Mouse (Mus musculus) CH12.LX (cell line): ENCODE data around the gene Ppp1r14b. TPM values are rescaled to one million over a fixed set of nuclear protein-coding genes. Genes with fewer than 3 reads are reported as not detected.

Experiments used
- DNase-seq: peaks from one replicate; pipeline ENCODE4 v3.0.0-alpha.2; 2013; ENCODE audit errors: extremely low read depth
- H3K27ac ChIP-seq: 2 replicates; pipeline ENCODE4 v1.5.1; 2012; ENCODE audit warnings: low read depth, mild to moderate bottlenecking, control low read depth, moderate library complexity; ENCODE audit not compliant: insufficient read depth
- H3K27me3 ChIP-seq: replicated peaks from 2 replicates; pipeline ENCODE3; 2012; ENCODE audit warnings: inconsistent platforms
- H3K36me3 ChIP-seq, 2 experiments: replicated peaks in 1 of 2; 2 replicates each; pipeline versions ENCODE3 to v1.6.1; 2012; ENCODE audit warnings: inconsistent platforms in 1 of 2, low read length in 1 of 2, mild to moderate bottlenecking in 1 of 2, mixed read lengths in 1 of 2, moderate library complexity in 1 of 2; ENCODE audit not compliant: control insufficient read depth in 1 of 2, insufficient read depth in 1 of 2
- H3K4me1 ChIP-seq, 2 experiments: 2 replicates each; pipeline ENCODE4 v1.6.1; 2012; ENCODE audit warnings: inconsistent platforms in 1 of 2, moderate library complexity in 1 of 2; ENCODE audit not compliant: insufficient read depth in 2 of 2, control insufficient read depth in 1 of 2
- H3K4me2 ChIP-seq: 2 replicates; pipeline ENCODE4 v1.6.1; 2012; ENCODE audit warnings: low read depth, mild to moderate bottlenecking, control low read depth; ENCODE audit not compliant: poor library complexity, insufficient read depth, severe bottlenecking
- H3K4me3 ChIP-seq, 3 experiments: fragments of 150-350 bp in 1 of 3; sonication (generic) in 1 of 3; replicated peaks in 1 of 3; 2 replicates each; pipeline versions ENCODE3 to v1.5.1; 2011 to 2012; ENCODE audit warnings: low read depth in 2 of 3, low read length in 2 of 3, mild to moderate bottlenecking in 2 of 3, moderate library complexity in 2 of 3, control low read depth in 1 of 3, improper control_type of control experiment in 1 of 3, inconsistent platforms in 1 of 3, mixed read lengths in 1 of 3; ENCODE audit not compliant: poor library complexity in 1 of 3
- H3K79me2 ChIP-seq: replicated peaks from 2 replicates; pipeline ENCODE4 v1.6.1; 2012; ENCODE audit warnings: mild to moderate bottlenecking, moderate library complexity; ENCODE audit not compliant: control insufficient read depth, poor library complexity, insufficient read depth, severe bottlenecking; ENCODE audit errors: extremely low read depth
- H3K9ac ChIP-seq: 2 replicates; pipeline ENCODE4 v1.6.1; 2012; ENCODE audit warnings: low read depth, mild to moderate bottlenecking, control low read depth, moderate library complexity; ENCODE audit not compliant: insufficient read depth
- H3K9me3 ChIP-seq: replicated peaks from 2 replicates; pipeline ENCODE3; 2012; ENCODE audit warnings: low read length, inconsistent platforms, mixed read lengths
- BHLHE40 ChIP-seq: IDR thresholded peaks from 2 replicates; pipeline ENCODE4 v1.6.1; 2011; ENCODE audit warnings: mild to moderate bottlenecking, low read depth, low read length, improper control_type of control experiment
- CHD1 ChIP-seq: IDR thresholded peaks from 2 replicates; pipeline ENCODE4 v1.6.1; 2012; ENCODE audit warnings: low read depth, low read length, improper control_type of control experiment, inconsistent platforms
- CTCF ChIP-seq, 2 experiments: IDR thresholded peaks in 1 of 2; conservative IDR thresholded peaks in 1 of 2; 2 replicates each; pipeline ENCODE4 v1.5.1; 2011 to 2012; ENCODE audit warnings: low read depth in 2 of 2, low read length in 2 of 2, improper control_type of control experiment in 1 of 2, inconsistent platforms in 1 of 2, mild to moderate bottlenecking in 1 of 2, moderate library complexity in 1 of 2
- E2F4 ChIP-seq: IDR thresholded peaks from 2 replicates; pipeline ENCODE4 v1.6.1; 2011; ENCODE audit warnings: low read depth, low read length, improper control_type of control experiment; ENCODE audit not compliant: insufficient replicate concordance
- GABPA ChIP-seq: IDR thresholded peaks from 2 replicates; pipeline ENCODE4 v1.6.1; 2012; ENCODE audit warnings: low read depth, low read length, improper control_type of control experiment, inconsistent platforms; ENCODE audit not compliant: insufficient replicate concordance
- HCFC1 ChIP-seq: IDR thresholded peaks from 2 replicates; pipeline ENCODE4 v1.6.1; 2012; ENCODE audit warnings: low read depth, mild to moderate bottlenecking, inconsistent platforms, low read length, improper control_type of control experiment
- JUN ChIP-seq: IDR thresholded peaks from 2 replicates; pipeline ENCODE4 v1.6.1; 2011; ENCODE audit warnings: low read depth, mild to moderate bottlenecking, low read length, improper control_type of control experiment, moderate library complexity; ENCODE audit not compliant: insufficient read depth
- KAT2A ChIP-seq: IDR thresholded peaks from 2 replicates; pipeline ENCODE4 v1.6.1; 2012; ENCODE audit warnings: low read length, improper control_type of control experiment, inconsistent platforms; ENCODE audit not compliant: insufficient replicate concordance
- MAFK ChIP-seq: IDR thresholded peaks from 2 replicates; pipeline ENCODE4 v1.6.1; 2011; ENCODE audit warnings: low read length, improper control_type of control experiment; ENCODE audit not compliant: insufficient replicate concordance
- MAZ ChIP-seq: IDR thresholded peaks from 2 replicates; pipeline ENCODE4 v1.6.1; 2012; ENCODE audit warnings: low read depth, mild to moderate bottlenecking, inconsistent platforms, low read length, improper control_type of control experiment, moderate library complexity
- PAX5 ChIP-seq: IDR thresholded peaks from 2 replicates; pipeline ENCODE4 v1.6.1; 2012; ENCODE audit warnings: low read length, inconsistent platforms, mixed read lengths
- POLR2AphosphoS2 ChIP-seq: IDR thresholded peaks from 2 replicates; pipeline ENCODE4 v1.6.1; 2011; ENCODE audit warnings: low read depth, low read length, improper control_type of control experiment
- SIN3A ChIP-seq: IDR thresholded peaks from 2 replicates; pipeline ENCODE4 v1.6.1; 2012; ENCODE audit warnings: low read length, improper control_type of control experiment, inconsistent platforms
- SMC3 ChIP-seq: IDR thresholded peaks from 2 replicates; pipeline ENCODE4 v1.6.1; 2011; ENCODE audit warnings: low read depth, low read length, improper control_type of control experiment
- TBP ChIP-seq: conservative IDR thresholded peaks from 2 replicates; pipeline ENCODE4 v1.6.1; 2011; ENCODE audit warnings: low read depth, low read length, improper control_type of control experiment
- TCF12 ChIP-seq: IDR thresholded peaks from 2 replicates; pipeline ENCODE4 v1.6.1; 2014; ENCODE audit warnings: low read depth, mild to moderate bottlenecking, inconsistent platforms, low read length, improper control_type of control experiment
- UBTF ChIP-seq: IDR thresholded peaks from 2 replicates; pipeline ENCODE4 v1.6.1; 2012; ENCODE audit warnings: low read depth, mild to moderate bottlenecking, inconsistent platforms, low read length, improper control_type of control experiment, moderate library complexity
- ZKSCAN1 ChIP-seq: IDR thresholded peaks from 2 replicates; pipeline ENCODE4 v1.6.1; 2012; ENCODE audit warnings: low read depth, inconsistent platforms, low read length, improper control_type of control experiment, borderline replicate concordance
- ZMIZ1 ChIP-seq: IDR thresholded peaks from 2 replicates; pipeline ENCODE4 v1.6.1; 2012; ENCODE audit warnings: low read depth, mild to moderate bottlenecking, inconsistent platforms, low read length, improper control_type of control experiment
- ZNF384 ChIP-seq: IDR thresholded peaks from 2 replicates; pipeline ENCODE4 v1.6.1; 2012; ENCODE audit warnings: low read depth, low read length, improper control_type of control experiment, inconsistent platforms
- dilution Hi-C: fragments of 300-500 bp; cut with MboI; formaldehyde crosslinking; loops from 2 replicates; pipeline ENCODE4 v1.14.3; 2020; ENCODE audit warnings: low sequenced_read_pairs; ENCODE audit not compliant: extremely low pct_unique_long_range_greater_than_20kb, extremely low pct_ligation_motif_present
- in situ Hi-C: fragments of 300-500 bp; cut with MboI; formaldehyde crosslinking; loops from 3 replicates; pipeline ENCODE4 v1.14.3; 2019; ENCODE audit warnings: low sequenced_read_pairs, low pct_ligation_motif_present, low pct_unique_long_range_greater_than_20kb, mixed read lengths
- polyA plus RNA-seq: library from polyadenylated mRNA; unstranded; fragments of >175 nt; gene quantifications from 2 replicates; pipeline ENCODE4 v1.2.1, GENCODE M21; 2012; ENCODE audit warnings: low read depth; ENCODE audit not compliant: insufficient read length
- total RNA-seq, 2 experiments: library from RNA; depleted of rRNA; stranded (reverse); fragments of 300-350 nt in 1 of 2; fragments of >200 nt in 1 of 2; gene quantifications; 2 replicates each; pipeline ENCODE4 v1.2.3; 2012 to 2014

The Ppp1r14b gene
- total and polyA plus RNA-seq, 3 experiments, result 167 to 256 (median 241) TPM

DNA sequence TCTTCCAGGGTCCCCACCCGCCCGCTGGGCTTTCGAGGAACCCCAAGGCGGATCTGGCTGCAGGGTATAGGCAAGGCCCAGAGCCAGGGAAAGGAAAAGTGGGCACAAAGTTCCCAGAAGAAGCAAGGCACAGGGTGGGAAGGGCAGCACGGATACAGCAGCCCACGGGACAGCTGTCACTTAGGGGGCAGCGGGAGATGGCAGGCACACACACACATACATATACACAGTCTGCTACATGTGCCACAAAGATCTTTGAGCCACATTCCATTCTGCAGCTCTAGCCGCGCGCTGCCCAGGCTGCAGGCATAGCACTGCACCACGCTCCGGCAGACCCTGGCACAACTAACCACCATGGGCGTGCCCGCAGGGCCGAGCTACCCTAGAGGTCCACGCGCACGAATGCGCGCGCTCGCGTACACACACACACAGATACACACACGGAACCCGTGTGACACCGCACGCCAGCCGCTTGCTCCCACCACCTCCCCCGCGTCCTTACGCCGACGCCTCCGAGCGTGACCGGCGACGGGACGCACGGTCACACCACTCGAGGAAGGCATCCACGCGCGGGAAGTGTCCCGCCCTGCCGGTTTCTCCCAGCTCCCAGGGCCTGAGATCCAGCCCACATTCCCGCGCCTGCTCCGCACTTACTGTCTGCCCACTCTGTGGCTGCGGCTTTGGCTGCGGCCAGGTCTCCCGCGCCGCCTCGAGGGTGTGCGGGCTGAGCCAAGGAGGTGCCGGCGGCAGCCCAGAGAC, 41.2 kb upstream of the Ppp1r14b start:
- dilution Hi-C loops, result no loop called here
- no peaks in the 10 kb centered on the region for H3K9me3 ChIP-seq
- no peak for DNase-seq
- no peak overlapping the region for H3K27ac ChIP-seq
- H3K79me2 ChIP-seq, result no peaks in the 10 kb centered on the region
- in situ Hi-C loops, result no loop called here
- H3K27me3 ChIP-seq, result no peaks in the 10 kb centered on the region
- H3K36me3 ChIP-seq, result peaks cover 0 to 11% of the 10 kb centered on the region in 2 experiments
- H3K4me2 ChIP-seq, result no peak overlapping the region
- TF ChIP-seq ZMIZ1 (no peak), SIN3A (no peak), JUN (no peak), TBP (no peak), HCFC1 (no peak), MAZ (no peak), SMC3 (no peak), UBTF (no peak), CTCF (conservative IDR thresholded peaks at IDR 0.05 in 1 of 2, IDR thresholded peaks at IDR 0.05 in 1 of 2; ENCODE audit: low read depth in 2 of 2, low read length in 2 of 2) (no peak), BHLHE40 (no peak), POLR2AphosphoS2 (no peak), ZKSCAN1 (no peak), CHD1 (no peak), E2F4 (no peak), PAX5 (no peak), MAFK (no peak)
- H3K9ac ChIP-seq, result no peak overlapping the region
- H3K4me1 ChIP-seq, result peaks cover 0 to 4% of the 10 kb centered on the region in 2 experiments; a peak in 2 of 4 replicates
- H3K4me3 ChIP-seq, result no peak overlapping the region

DNA sequence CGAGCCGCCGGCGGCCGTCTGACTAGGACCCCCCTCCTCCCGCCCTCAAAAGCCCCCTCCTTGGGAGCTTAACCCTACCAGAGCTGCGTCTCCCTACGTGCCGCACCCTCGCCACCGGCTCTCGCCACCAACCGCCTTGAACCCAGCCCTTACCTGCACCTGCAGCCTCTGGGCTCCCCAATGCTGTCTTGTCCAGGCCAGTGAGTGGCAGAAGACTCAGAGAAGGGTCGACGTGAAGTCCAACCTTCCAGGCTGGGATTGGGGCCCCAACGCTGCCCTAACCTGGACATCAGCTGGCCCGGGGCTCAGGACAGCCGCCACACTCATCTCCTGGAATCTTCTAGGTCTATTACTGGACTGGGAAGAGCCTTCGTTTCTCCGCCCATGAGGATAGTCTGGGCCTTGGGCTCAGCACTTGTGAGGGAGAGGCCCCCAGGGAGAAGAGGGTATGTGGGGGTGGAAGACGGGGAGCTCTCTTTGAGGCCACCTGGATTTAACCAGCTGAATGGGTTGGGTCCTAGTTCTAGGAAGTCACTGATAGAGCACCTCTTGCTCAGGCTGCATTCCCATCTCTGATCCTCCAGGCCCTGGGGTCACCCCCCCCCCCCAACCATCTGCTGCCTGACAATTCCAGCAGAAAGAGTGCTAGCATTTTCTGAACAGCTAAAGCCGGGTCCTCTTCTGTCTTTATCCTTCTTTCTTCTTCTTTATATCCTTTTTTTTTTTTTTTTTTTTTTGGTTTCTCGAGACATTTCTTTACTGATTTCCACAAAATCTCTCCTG, 40.4 kb upstream of the Ppp1r14b start, which contains the start of gene Kcnk4:
TSS of gene Kcnk4 (minus strand) at position 321 of the 783 bp plus-strand sequence.
- Histone ChIP-seq H3K9ac (no peak within 1 kb of the TSS), H3K36me3 (peaks cover 0 to 11% of the 10 kb centered on the region in 2 experiments), H3K4me2 (no peak within 1 kb of the TSS), H3K79me2 (no peaks in the 10 kb centered on the region), H3K4me3 (no peak within 1 kb of the TSS), H3K9me3 (no peaks in the 10 kb centered on the region), H3K4me1 (peaks cover 0 to 4% of the 10 kb centered on the region in 2 experiments; a peak in 2 of 4 replicates), H3K27me3 (no peaks in the 10 kb centered on the region), H3K27ac (no peak within 1 kb of the TSS)
- dilution Hi-C loops (no loop called here), in situ Hi-C loops (no loop called here)
- TF ChIP-seq ZNF384 (no peak), HCFC1 (no peak), KAT2A (no peak), CTCF (conservative IDR thresholded peaks at IDR 0.05 in 1 of 2, IDR thresholded peaks at IDR 0.05 in 1 of 2; ENCODE audit: low read depth in 2 of 2, low read length in 2 of 2) (no peak), GABPA (no peak), TCF12 (no peak)
- no peak for DNase-seq
